Mouse (Mus musculus) kidney, adult 9 months (tissue): ENCODE results near the gene Thoc3.
"Not testable (repeated sequence)": the region's sequence is repeated elsewhere in the genome, so short reads cannot be mapped to it uniquely, and the experiment has no call there.

ENCODE experiments used
- DNase-seq: peaks from one replicate; pipeline ENCODE4 v3.0.0; 2022

Gene Thoc3

DNA sequence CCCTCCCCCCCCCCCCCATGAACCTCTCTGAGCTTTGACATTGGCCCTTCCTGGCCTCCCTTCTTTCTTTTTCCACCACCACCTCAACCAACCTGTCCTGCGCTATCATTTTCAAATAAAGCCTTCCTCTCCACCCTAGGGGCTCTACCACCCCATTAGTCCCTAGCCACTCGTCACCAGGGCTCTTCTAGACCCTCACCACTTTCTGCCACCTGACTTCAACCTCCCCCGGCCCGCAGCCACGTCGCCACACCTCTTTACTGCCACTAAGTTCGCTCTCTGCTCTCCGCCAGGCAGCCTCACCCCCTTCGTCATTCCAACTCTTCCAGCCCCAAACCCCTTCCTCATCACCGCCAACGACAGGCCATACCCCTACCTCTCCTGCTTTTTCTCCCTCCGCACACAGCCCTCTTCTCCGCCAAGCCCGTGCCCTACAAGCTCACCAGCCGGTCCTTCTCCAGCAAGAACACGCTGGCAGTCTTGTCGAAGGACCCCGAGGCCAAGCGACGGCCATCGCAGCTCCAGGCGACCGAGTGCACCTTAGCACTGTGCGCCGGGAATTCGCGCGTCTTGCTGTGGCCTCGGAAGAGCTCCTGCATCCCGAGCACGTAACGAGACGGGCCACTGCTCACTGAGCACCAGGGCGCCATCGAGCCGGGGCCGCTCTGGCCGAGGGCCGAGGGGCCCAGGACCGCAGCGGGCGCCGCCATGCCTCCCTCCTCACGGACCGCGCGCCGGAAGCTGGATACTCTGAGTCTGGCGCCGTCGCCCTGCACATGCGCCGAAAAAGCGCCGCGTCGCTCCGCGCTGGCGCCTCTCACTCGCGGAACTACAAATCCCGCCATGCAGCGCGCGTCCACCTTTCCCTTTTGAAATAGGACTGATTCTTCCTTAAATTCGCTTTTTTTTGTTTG is at the start of gene Thoc3:
Gene Thoc3 (minus strand): TSS at position 752 of the 914 bp plus-strand sequence.
- peak; percentile 90 for DNase-seq

DNA sequence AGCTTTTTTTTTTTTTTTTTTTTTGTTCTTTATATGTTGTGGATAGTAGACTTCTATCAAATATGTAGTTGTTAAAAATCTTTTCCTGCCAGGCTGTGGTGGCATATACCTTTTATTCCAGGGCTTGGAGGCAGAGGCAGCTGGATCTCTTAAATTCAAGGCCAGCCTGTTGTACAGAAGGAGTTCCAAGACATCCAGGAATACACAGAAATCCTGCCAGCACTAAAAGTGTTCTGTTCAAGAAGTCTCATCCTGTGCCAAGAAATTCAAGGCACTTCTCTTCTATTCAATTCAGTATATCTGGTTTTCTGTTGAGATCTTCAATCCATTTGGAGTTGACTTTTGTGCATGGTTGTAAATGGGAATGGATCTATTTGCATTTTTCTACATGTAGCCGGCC is 37.3 kb upstream of the Thoc3 start:
- DNase-seq = no peak

DNA sequence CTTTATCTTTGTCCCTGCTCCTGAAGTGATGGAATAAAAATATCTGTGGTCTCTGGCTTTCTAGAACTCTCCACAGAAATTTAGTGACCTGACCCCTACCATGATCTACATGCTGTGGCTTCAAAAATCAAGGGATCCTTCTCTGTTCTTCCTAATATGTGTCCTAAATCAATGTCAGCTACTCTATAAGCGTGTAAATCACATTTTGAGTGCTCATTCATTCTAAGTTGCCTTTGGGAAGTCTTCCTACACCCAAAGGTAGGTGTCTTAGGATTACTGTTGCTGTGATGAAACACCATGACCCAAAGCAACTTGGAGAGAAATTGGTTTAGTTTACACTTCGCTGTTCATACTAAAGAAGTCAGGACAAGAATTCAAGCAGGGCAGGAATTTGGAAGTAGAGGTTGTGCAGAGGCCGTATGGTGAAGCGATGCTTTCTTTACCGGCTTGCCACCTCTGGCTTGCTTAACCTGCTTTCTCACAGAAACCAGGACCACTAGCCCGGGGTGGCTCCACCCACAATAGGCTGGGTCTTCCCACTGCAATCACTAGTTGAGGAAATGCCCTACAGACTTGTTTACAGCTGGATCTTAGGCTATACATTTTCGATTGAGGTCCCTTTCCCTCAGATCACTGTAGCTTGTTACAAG is 36.1 kb upstream of the Thoc3 start:
- DNase-seq = peak; percentile 9

DNA sequence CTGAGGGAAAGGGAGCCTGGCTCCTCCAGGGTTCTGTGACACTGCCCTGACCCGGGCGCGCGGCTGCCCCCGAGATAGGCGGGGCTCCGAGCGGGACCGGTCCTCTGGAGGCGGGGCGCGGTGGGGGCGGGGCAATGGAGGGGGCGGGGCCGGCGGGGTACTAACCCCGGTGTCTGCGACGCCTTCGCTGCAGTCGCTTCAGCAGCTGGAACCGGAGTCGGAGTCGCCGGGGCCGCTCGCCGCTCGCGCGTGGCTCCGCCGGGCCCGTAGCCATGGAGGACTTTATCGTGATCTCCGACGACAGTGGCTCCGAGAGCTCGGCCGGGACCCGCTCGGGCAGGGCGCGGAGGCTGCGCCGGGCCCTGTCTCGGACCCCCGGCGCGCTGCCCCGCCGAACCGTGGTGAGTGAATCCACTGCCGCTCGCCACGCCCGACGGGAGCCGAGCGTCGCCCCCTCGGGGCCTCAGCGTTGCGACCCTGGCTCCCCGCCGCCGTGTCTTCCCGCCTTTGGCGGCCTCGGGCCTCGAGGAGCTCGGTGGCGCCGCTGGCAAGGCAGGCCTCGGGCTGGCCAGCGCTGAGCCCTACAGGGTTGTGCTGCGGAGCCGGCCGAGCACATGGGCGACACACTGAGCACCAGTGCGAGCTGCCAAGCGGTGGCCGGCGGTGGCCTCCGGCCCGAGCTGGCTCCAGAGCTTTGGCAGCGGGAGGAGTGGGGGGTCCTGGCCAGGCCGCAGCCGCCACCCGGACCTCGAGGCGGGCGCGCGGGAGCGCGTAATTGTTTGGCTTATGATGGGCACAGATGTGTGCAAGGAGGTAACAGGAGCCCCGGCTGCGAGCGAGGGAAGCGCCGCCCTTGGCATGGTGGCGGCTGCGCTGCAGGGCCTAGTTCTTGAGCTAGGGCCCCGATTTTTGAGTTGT is 35.2 kb upstream of the Thoc3 start, which contains the start of gene Simc1:
Gene Simc1 (plus strand): TSS at position 176 of the 918 bp plus-strand sequence.
- DNase-seq = peak; percentile 83

DNA sequence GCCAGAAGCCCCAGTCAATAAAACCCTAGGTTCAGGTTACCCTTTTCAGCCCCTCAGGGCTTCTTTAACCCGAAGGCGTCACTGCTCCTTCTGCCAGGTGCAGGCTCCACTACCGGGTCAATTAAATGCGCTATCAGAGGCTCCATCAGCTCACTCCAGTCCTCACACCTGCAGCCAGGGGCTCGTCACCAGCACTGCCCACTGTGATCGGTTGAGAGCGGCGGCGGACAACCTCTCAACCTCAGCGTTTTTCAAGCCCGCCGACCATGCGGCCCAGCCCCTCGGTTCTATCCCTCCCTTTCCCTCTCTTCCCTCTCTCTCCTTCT is 34.6 kb upstream of the Thoc3 start:
- DNase-seq = no peak

DNA sequence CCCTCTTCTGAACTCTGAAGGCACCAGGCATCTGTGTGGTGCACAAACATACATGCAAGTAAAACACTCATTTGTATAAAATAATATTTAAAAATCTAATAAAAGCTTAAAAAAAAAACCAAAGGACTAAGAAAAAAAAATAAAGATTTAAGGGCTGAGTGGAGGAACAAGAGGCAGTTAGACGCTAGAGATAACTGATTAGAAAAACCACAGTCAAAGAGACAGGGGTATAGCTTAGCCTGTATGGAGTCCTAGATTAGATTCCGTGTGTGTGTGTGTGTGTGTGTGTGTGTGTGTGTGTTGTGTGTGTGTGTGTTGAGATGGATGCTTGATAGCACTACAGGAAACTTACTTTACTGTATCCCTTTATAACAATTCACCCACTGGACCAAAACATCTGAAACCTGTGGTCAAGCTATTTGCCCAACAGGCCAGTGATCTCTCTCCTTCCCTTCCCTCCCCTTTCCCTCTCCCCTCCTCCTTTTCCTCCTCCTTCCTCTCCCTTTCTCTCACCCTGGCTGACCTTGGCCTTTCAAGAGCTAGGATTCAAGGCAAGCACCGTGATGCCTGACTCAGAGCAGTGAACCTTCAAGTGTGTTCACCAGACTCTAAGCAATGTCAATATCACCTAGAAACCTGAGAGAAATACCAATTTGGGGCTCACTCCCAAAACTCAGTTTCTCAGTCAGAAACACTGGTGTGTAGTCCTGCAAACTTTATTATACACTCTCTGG is 33.5 kb upstream of the Thoc3 start:
- peak; percentile 31 for DNase-seq

DNA sequence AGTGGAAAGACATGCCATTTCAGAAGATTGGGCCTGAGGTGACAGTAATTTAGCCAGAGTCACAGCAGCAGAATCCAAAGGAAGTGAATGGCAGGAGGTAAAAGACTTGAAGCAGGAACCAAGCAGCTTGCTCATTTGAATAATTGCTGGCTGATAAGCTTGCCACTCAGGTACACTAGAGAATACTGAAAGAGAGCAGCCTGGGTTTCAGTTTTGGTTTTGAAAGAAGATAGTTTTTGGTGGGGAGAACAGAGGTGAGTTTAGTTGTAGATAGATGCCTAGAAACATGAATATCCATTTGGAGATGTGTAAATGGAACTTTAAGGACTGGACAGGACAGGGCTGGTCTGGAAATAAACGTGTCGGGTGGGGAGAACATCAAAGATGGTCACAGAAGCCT is 32.7 kb upstream of the Thoc3 start:
- DNase-seq = no peak

DNA sequence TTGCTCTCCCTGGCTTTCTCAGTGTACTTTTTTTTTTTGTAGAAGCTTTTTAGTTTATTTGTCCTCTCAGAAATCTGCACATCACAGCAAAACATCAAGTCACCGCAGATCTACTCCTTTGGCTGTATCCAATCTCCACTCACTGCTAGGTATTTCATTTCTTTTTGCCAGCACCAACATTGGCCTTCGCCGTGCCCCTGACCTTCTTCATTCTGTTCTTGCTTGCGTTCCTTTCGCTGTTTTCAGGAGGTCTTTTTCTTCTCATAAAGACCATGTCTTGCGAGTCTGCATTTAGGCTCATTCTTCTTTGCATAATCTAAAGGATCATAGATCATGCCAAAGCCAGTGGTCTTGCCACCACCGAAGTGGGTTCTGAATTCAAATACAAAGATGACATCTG is 30.9 kb upstream of the Thoc3 start:
- not testable (repeated sequence) for DNase-seq

DNA sequence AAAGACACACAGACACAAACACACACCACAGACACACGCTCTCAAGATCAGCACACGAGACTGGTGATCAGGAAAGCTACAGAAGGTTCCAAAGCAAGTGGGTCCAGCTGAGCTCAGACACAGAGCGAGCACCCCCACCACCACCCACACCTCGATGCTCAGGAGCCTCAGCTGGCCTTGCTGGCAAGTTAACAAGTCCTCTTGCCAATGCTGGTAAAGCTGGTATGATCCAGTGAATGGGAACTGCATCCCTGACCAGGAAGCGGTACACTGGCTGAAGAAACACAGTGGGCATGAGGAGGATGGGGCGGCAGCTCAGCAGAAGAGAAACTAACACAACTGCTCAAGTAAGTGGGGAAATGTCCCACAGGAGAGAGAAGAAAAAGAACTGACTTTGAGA is 22.7 kb upstream of the Thoc3 start:
- no peak for DNase-seq

DNA sequence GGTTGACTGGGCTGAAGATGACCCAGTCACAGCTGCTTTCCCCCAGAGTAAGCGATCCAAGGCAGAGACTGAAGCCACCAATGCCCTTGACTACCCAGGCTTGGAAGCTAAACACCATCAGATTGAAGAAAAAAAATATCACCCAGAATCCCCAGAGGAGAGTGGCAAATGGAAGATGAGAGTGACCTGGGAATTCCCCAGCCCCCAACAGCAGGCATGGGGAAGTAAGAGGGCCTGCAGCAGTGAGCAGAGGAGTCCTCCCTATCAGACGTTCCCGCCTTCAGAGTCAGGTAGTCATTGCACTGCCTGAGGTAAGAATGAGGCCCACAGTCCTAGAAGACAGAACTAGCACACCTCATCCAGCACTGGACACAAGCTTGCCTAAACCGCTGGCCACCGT is 21.8 kb upstream of the Thoc3 start:
- DNase-seq = no peak

DNA sequence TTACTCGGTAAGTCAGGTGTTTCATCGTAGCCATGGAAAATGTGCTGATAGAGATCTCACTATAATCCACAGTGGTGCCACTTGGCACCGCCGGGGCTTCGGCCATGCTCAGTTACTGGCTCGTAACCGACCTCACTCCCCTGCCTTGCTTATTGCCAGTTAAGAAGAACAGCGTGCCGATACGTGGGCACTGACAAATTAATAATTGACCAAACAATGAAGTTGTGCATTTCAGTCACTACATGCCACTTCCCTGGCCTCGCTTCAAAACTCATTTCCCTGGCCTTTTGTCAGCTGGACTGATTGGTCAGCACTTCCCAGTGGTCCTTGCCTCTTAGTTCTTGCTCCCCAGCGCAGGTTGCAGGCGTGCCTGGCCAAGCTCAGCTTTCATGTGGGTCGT is 12.8 kb upstream of the Thoc3 start:
- DNase-seq = peak; percentile 88

DNA sequence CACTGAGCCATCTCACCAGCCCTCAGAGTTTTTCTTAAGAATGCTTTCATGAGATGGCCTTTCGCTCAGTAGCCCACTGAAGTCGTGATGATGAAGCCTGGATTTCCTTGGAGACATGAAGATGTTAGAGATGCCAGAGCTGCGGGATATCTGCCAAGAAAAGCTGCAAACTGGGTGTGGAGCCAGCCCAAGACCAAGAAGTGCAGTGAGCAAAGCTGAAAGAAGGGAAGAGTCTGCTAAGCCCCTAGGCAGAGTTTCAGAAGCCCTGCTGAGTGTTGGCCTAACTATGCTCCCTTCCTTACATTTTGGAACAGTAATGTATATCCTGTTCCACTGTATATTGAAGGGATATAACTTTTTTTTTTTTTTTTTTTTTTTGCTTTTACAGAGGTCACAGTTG is 10.6 kb upstream of the Thoc3 start:
- no peak for DNase-seq

DNA sequence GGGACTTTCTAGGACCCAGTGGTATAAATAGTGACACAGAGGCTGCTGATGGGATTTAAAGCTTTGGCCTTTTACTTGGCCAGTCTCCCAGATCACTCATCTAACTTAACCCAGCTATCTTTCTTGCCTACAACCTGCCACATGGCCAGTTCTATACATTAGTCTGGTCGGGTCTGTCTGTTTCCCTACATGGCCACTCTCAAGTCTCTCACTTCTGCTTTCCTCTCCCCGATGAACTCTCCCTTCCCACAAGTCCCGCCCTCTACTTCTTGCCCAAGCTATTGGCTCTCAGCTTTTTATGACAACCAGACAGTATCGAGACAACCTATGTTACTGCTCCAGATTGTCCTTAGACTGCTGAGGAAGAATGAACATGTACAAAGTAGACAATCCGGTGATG is 7.1 kb upstream of the Thoc3 start:
- DNase-seq = no peak

DNA sequence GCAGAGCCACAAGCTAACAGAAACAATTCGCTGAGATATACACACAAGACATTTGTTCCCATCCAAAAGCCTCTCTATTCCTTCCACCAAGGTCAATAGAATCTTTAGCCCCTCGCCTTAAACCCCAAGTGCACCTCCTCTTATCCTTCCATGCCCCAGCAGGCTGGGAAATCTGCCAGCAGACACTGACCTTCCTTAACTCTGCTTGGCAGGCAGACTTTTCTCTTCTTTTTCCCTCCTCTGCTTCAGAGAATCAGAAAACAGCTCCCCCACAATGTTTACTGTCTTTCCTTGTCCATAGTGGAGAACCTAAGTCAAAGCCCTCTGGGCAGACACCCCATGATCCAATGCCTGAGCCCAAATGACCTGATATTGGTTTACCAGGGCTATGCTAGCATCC is 6.3 kb upstream of the Thoc3 start:
- peak; percentile 27 for DNase-seq

DNA sequence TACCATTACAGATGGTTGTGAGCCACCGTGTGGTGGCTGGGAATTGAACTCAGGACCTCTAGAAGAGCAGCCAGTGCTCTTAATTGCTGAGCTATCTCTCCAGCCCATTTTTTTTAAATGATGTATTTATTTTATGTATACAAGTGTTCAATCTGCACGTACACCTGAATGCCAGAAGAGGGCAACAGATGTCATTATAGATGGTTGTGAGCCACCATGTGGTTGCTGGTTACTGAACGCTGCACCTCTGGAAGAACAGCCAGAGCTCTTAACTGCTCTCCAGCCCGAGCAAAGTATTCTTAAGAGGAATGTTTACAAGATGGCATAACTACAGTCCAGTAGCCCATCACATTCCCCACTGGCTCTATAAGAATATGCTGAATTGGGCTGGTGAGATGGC is 3.3 kb upstream of the Thoc3 start:
- no peak for DNase-seq

DNA sequence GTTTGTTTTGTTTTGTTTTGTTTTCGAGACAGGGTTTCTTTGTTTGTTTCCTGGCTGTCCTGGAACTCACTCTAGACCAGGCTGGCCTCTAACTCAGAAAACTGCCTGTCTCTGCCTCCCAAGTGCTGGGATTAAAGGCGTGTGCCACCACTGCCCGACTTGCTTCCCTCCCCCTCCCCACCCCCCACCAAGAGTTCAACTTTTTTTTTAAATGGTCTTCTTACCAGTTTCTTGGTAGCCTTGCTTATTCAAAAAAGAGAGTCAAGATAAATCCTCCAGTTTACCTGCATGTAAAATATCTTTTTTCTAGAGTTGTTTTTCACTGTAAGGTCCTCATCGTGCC is 334 bp upstream of the Thoc3 start:
- no peak for DNase-seq

DNA sequence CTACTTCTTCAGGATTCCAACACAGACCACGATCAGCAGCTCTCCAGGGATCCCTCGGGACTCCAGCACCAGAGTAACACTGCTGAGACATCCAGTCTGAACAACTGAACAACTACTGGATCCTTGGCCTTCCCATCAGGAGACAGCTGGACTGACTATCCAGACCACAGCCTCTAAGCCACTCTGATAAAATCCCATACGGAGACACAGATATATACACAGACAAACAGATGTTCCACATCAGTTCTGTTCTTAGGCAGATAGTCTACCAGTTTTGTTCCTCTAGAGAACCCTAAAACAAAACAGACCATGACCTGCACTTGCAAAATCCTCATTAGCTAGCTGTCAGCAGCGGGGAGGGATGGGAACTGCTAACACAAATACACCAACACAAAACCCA is 9.4 kb downstream of the Thoc3 start:
- no peak for DNase-seq

DNA sequence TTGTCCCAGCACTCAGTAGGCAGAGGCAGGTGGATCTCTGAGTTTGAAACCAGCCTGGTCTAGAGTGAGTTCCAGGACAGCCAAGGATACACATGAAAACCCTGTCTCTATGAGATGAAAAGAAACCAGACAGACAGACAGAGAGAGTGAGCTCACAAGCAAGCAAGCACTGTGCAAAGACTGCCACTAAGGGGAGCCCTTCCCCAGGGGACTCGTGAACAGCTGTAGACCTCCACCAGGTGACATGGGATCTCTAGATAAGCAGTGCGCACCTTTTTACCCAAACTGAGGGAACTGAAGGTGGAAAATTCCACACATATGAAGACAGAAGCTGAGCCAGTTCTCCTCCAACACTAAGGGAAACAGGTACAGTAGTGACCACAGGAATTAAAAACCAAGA is 11.6 kb downstream of the Thoc3 start:
- DNase-seq = peak; percentile 56

DNA sequence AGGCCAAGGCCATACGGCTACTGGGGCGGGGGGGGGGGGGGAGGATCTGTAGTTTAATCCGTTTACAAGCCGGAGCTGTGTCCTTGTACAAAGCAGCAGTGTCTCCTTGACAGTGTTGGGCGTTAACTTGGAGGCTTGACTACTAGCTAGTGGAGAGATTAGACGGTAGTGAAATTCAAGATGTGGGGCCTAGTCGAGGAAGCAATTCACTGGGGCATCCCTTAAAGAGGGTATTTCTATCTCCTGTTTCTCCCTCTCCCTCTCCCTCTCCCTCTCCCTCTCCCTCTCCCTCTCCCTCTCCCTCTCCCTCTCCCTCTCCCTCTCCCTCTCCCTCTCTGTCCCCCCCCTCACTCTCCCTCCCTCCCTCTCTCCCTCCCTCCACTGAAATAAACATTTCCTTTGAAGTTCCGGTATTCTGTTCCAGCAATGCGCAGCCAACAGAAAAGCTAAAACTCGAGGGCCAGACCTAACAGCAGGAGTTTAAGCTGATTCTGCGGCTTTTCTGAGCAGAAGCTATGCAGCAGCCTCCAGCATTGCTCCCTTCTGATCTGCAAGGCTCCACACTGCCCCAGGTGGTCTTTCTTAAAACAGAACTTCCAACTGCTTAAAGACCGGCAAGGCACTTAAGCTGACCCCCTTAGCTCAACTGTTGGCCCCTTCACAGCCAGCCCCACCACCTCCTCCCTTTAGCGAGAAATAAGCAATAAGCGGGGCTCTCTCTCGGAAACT is 21.0 kb downstream of the Thoc3 start:
- peak; percentile 40 for DNase-seq

DNA sequence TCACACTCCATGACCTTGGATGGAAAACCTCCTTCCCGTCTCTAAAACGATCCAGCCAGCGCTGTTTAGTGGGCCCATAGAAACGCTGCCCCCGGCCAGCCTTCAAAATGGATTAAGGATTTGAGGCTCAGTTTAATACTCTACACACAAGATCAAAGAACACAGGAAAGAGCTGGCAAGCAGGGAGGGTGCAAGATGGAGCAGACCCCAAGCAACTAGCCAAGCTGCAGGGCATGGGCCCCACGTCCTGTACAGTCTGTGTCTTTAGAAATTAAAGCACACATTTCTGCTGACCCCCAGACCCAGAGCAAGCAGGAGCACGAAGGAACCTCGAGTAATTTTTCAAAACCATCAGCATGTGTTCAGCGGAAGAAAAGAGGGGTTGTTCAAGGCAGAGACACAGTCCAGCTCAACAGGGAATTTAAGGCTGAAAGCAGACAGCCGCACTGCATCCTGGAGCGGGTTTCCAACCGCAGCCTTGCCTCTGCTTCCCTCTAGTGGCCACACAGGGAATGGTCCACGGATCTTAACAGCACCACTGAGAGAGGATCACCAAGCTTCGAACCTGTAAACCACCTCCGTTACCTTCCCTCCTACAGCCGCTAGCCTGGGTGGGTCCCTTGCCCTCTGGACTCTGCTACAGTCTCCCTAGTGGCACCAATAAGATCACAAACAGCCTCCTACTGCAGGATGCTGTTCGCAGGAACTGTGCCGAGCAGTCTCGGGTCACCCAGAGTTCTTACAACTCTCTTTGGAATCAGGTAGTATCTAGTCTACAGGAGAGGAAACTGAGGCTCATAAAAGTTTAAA is 21.8 kb downstream of the Thoc3 start:
- DNase-seq = peak; percentile 83

DNA sequence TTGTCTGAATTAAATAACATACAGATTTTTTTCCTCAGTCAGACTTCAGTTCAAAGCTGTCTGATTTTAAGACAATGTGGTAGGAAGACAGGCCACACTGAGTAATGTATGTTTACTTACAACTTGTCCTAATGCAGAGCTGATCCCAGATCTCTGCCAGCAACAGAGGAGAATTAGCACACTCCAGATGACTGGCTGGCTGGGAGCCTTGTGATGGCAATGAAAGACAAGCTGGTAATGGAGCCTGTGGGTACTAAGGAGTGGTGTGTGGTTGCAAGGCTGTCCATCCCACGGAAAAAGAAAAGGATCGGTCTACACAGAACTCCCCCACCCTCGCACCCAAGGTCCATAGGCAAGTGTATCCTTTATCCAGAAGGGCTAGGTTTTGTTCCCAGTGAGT is 25.0 kb downstream of the Thoc3 start:
- DNase-seq = no peak
